Mouse (Mus musculus): ENCODE measurements around the gene Tmem182. TPM values are rescaled to one million over a fixed set of nuclear protein-coding genes. Genes with fewer than 3 reads are reported as not detected.

Gene Tmem182
- total and polyA plus RNA-seq, 3 experiments, result not detected

GRCm38 (mm10) chr1:40795508-40795907, 9.9 kb upstream of the Tmem182 start:
- Histone ChIP-seq H3K4me2 (ENCODE audit: insufficient read depth, low read depth, poor library complexity, severe bottlenecking) (no peak overlapping the region), H3K4me3 (replicated peaks in 1 of 3; ENCODE audit: low read depth in 2 of 3, low read length in 2 of 3, poor library complexity in 1 of 3) (no peak overlapping the region), H3K79me2 (replicated peaks; ENCODE audit: control insufficient read depth, extremely low read depth, insufficient read depth, poor library complexity, severe bottlenecking) (no peaks in the 10 kb centered on the region), H3K4me1 (ENCODE audit: control insufficient read depth in 1 of 2, insufficient read depth in 2 of 2) (no peaks in the 10 kb centered on the region), H3K9me3 (replicated peaks; ENCODE audit: low read length) (peaks cover 69% of the 10 kb centered on the region), H3K27ac (ENCODE audit: insufficient read depth, low read depth) (no peak overlapping the region), H3K36me3 (replicated peaks in 1 of 2; ENCODE audit: control insufficient read depth in 1 of 2, insufficient read depth in 1 of 2, low read length in 1 of 2) (no peaks in the 10 kb centered on the region), H3K27me3 (replicated peaks) (no peaks in the 10 kb centered on the region), H3K9ac (ENCODE audit: insufficient read depth, low read depth) (no peak overlapping the region)
- dilution Hi-C loops (cut with MboI; ENCODE audit: extremely low pct_ligation_motif_present, extremely low pct_unique_long_range_greater_than_20kb, low sequenced_read_pairs), result no loop called here
- in situ Hi-C loops (cut with MboI; ENCODE audit: low pct_ligation_motif_present, low pct_unique_long_range_greater_than_20kb, low sequenced_read_pairs), result no loop called here
- no peak for TF ChIP-seq HCFC1 (IDR thresholded peaks at IDR 0.05; ENCODE audit: low read depth, low read length)
- no peak for TF ChIP-seq POLR2AphosphoS2 (IDR thresholded peaks at IDR 0.05; ENCODE audit: low read depth, low read length)
- TF ChIP-seq IRF4 (IDR thresholded peaks at IDR 0.05; ENCODE audit: low read depth, low read length), result no peak
- TF ChIP-seq NELFE (IDR thresholded peaks at IDR 0.05; ENCODE audit: low read depth, low read length), result no peak
- TF ChIP-seq USF1 (IDR thresholded peaks at IDR 0.05; ENCODE audit: low read depth, low read length), result no peak
- TF ChIP-seq RCOR1 (conservative IDR thresholded peaks at IDR 0.05; ENCODE audit: low read depth, low read length), result no peak
- no peak for TF ChIP-seq SMC3 (IDR thresholded peaks at IDR 0.05; ENCODE audit: low read depth, low read length)
- TF ChIP-seq SIN3A (IDR thresholded peaks at IDR 0.05; ENCODE audit: low read length), result no peak
- TF ChIP-seq TBP (conservative IDR thresholded peaks at IDR 0.05; ENCODE audit: low read depth, low read length), result no peak
- no peak for TF ChIP-seq ETS1 (conservative IDR thresholded peaks at IDR 0.05; ENCODE audit: low read depth, low read length)
- TF ChIP-seq JUN (IDR thresholded peaks at IDR 0.05; ENCODE audit: insufficient read depth, low read depth, low read length), result no peak
- DNase-seq (ENCODE audit: extremely low read depth), result no peak

DNA sequence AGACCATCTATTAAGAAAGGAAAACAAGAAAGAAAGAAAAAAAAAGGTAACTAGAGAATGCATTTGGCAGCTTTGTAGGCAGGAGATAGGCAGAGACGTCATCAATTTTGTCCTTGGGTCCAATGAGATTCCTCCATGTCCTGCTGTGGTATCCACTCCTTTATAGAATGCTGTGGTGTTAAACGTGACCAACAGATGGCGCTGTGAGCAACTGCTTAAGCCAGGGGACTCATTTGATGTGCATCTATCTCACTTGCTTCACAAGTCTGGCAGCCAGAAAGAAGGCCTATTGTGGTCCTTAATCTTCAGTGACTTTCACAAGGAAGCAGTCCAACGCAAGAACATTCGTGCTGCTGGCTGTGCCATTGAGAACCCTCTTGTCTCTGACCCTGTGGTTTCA, 8.1 kb upstream of the Tmem182 start:
- no peak for TF ChIP-seq RAD21 (IDR thresholded peaks at IDR 0.05; ENCODE audit: low read depth, low read length)
- TF ChIP-seq E2F4 (IDR thresholded peaks at IDR 0.05; ENCODE audit: insufficient replicate concordance, low read depth, low read length), result no peak
- peak in 1 of 2 experiments; percentile 22; a peak in 1 of 4 replicates for TF ChIP-seq CTCF (conservative IDR thresholded peaks at IDR 0.05 in 1 of 2, IDR thresholded peaks at IDR 0.05 in 1 of 2; ENCODE audit: low read depth in 2 of 2, low read length in 2 of 2)
- TF ChIP-seq MXI1 (IDR thresholded peaks at IDR 0.05; ENCODE audit: low read depth, low read length), result no peak
- no peaks in the 10 kb centered on the region for H3K36me3 ChIP-seq (replicated peaks in 1 of 2; ENCODE audit: control insufficient read depth in 1 of 2, insufficient read depth in 1 of 2, low read length in 1 of 2)
- in situ Hi-C loops (cut with MboI; ENCODE audit: low pct_ligation_motif_present, low pct_unique_long_range_greater_than_20kb, low sequenced_read_pairs), result no loop called here
- H3K4me1 ChIP-seq (ENCODE audit: control insufficient read depth in 1 of 2, insufficient read depth in 2 of 2), result no peaks in the 10 kb centered on the region
- dilution Hi-C loops (cut with MboI; ENCODE audit: extremely low pct_ligation_motif_present, extremely low pct_unique_long_range_greater_than_20kb, low sequenced_read_pairs), result no loop called here
- H3K27ac ChIP-seq (ENCODE audit: insufficient read depth, low read depth), result no peak overlapping the region
- no peak overlapping the region for H3K4me2 ChIP-seq (ENCODE audit: insufficient read depth, low read depth, poor library complexity, severe bottlenecking)
- H3K79me2 ChIP-seq (replicated peaks; ENCODE audit: control insufficient read depth, extremely low read depth, insufficient read depth, poor library complexity, severe bottlenecking), result no peaks in the 10 kb centered on the region
- no peak overlapping the region for H3K9ac ChIP-seq (ENCODE audit: insufficient read depth, low read depth)
- no peaks in the 10 kb centered on the region for H3K27me3 ChIP-seq (replicated peaks)
- H3K9me3 ChIP-seq (replicated peaks; ENCODE audit: low read length), result peaks cover 60% of the 10 kb centered on the region
- DNase-seq (ENCODE audit: extremely low read depth), result peak; percentile 1
- no peak overlapping the region for H3K4me3 ChIP-seq (replicated peaks in 1 of 3; ENCODE audit: low read depth in 2 of 3, low read length in 2 of 3, poor library complexity in 1 of 3)

- Histone ChIP-seq H3K9ac (ENCODE audit: insufficient read depth, low read depth) (no peak overlapping the region), H3K27me3 (replicated peaks) (no peaks in the 10 kb centered on the region), H3K4me1 (ENCODE audit: control insufficient read depth in 1 of 2, insufficient read depth in 2 of 2) (no peaks in the 10 kb centered on the region), H3K4me2 (ENCODE audit: insufficient read depth, low read depth, poor library complexity, severe bottlenecking) (no peak overlapping the region), H3K79me2 (replicated peaks; ENCODE audit: control insufficient read depth, extremely low read depth, insufficient read depth, poor library complexity, severe bottlenecking) (no peaks in the 10 kb centered on the region), H3K4me3 (replicated peaks in 1 of 3; ENCODE audit: low read depth in 2 of 3, low read length in 2 of 3, poor library complexity in 1 of 3) (no peak overlapping the region), H3K27ac (ENCODE audit: insufficient read depth, low read depth) (no peak overlapping the region), H3K36me3 (replicated peaks in 1 of 2; ENCODE audit: control insufficient read depth in 1 of 2, insufficient read depth in 1 of 2, low read length in 1 of 2) (no peaks in the 10 kb centered on the region), H3K9me3 (replicated peaks; ENCODE audit: low read length) (peaks cover 55% of the 10 kb centered on the region)
- DNase-seq (ENCODE audit: extremely low read depth), result no peak
- no peak for TF ChIP-seq MAX (IDR thresholded peaks at IDR 0.05; ENCODE audit: low read length)
- TF ChIP-seq KAT2A (IDR thresholded peaks at IDR 0.05; ENCODE audit: insufficient replicate concordance, low read length), result no peak
- no peak for TF ChIP-seq CHD1 (IDR thresholded peaks at IDR 0.05; ENCODE audit: low read depth, low read length)
- no peak for TF ChIP-seq ELF1 (IDR thresholded peaks at IDR 0.05; ENCODE audit: low read depth, low read length)
- TF ChIP-seq SMC3 (IDR thresholded peaks at IDR 0.05; ENCODE audit: low read depth, low read length), result no peak
- no peak for TF ChIP-seq SIN3A (IDR thresholded peaks at IDR 0.05; ENCODE audit: low read length)
- no peak for TF ChIP-seq ETS1 (conservative IDR thresholded peaks at IDR 0.05; ENCODE audit: low read depth, low read length)
- no peak for TF ChIP-seq RAD21 (IDR thresholded peaks at IDR 0.05; ENCODE audit: low read depth, low read length)
- no peak for TF ChIP-seq NELFE (IDR thresholded peaks at IDR 0.05; ENCODE audit: low read depth, low read length)
- no peak for TF ChIP-seq TBP (conservative IDR thresholded peaks at IDR 0.05; ENCODE audit: low read depth, low read length)
- TF ChIP-seq PAX5 (IDR thresholded peaks at IDR 0.05; ENCODE audit: low read length), result no peak
- TF ChIP-seq MAZ (IDR thresholded peaks at IDR 0.05; ENCODE audit: low read depth, low read length), result no peak
- TF ChIP-seq POLR2A (IDR thresholded peaks at IDR 0.05; ENCODE audit: low read depth, low read length), result no peak
- no peak for TF ChIP-seq ZKSCAN1 (IDR thresholded peaks at IDR 0.05; ENCODE audit: borderline replicate concordance, low read depth, low read length)
- no peak for TF ChIP-seq E2F4 (IDR thresholded peaks at IDR 0.05; ENCODE audit: insufficient replicate concordance, low read depth, low read length)
- TF ChIP-seq ZNF384 (IDR thresholded peaks at IDR 0.05; ENCODE audit: low read depth, low read length), result no peak
- no peak for TF ChIP-seq IRF4 (IDR thresholded peaks at IDR 0.05; ENCODE audit: low read depth, low read length)
- TF ChIP-seq MYC (IDR thresholded peaks at IDR 0.05; ENCODE audit: low read depth, low read length), result no peak
- in situ Hi-C loops (cut with MboI; ENCODE audit: low pct_ligation_motif_present, low pct_unique_long_range_greater_than_20kb, low sequenced_read_pairs) (no loop called here), dilution Hi-C loops (cut with MboI; ENCODE audit: extremely low pct_ligation_motif_present, extremely low pct_unique_long_range_greater_than_20kb, low sequenced_read_pairs) (no loop called here)
Observed at GRCm38 (mm10) chr1:40799121-40799520, 6.3 kb upstream of the Tmem182 start.
